Mouse (Mus musculus): ENCODE data around the gene Psmc3. TPM values are rescaled to one million over a fixed set of nuclear protein-coding genes. Genes with fewer than 3 reads are reported as not detected.

Gene Psmc3
- polyA plus RNA-seq, 1 experiment from 2014 or later: 246 TPM

GRCm38 (mm10) chr2:91059376-91059775, 5.6 kb downstream of the Psmc3 start:
- no peaks in the 10 kb centered on the region for H3K9me3 ChIP-seq
- H3K4me1 ChIP-seq (replicated peaks): peaks cover 13% of the 10 kb centered on the region
- no peak overlapping the region for H3K4me3 ChIP-seq
- no peak overlapping the region for H3K9ac ChIP-seq
- no peak overlapping the region for H3K4me2 ChIP-seq
- ATAC-seq (ENCODE audit: low read depth): no peak
- 89% methylated on average over 2 of the region's 2 CpGs for WGBS
- H3K27ac ChIP-seq (replicated peaks): no peak overlapping the region
- H3K27me3 ChIP-seq: no peaks in the 10 kb centered on the region
- peaks cover 92% of the 10 kb centered on the region for H3K36me3 ChIP-seq

- Histone ChIP-seq H3K4me1 (replicated peaks) (peaks cover under 1% of the 10 kb centered on the region; the same call in 1 of the 2 replicates), H3K27ac (replicated peaks) (no peak overlapping the region), H3K9ac (no peak overlapping the region), H3K4me3 (no peak overlapping the region), H3K27me3 (no peaks in the 10 kb centered on the region), H3K36me3 (peaks cover 98% of the 10 kb centered on the region), H3K9me3 (no peaks in the 10 kb centered on the region), H3K4me2 (no peak overlapping the region)
- peak; percentile 40; the same call in 1 of the 2 replicates for ATAC-seq (ENCODE audit: low read depth)
- 82% methylated on average over 10 of the region's 10 CpGs for WGBS
Observed at GRCm38 (mm10) chr2:91060544-91061355, 6.9 kb downstream of the Psmc3 start.

- Histone ChIP-seq H3K4me3 (no peak overlapping the region), H3K27me3 (no peaks in the 10 kb centered on the region), H3K9ac (no peak overlapping the region), H3K4me1 (replicated peaks) (no peaks in the 10 kb centered on the region), H3K27ac (replicated peaks) (no peak overlapping the region), H3K4me2 (no peak overlapping the region), H3K9me3 (no peaks in the 10 kb centered on the region), H3K36me3 (peaks cover 91% of the 10 kb centered on the region)
- WGBS: 86% methylated on average over 6 of the region's 6 CpGs
- ATAC-seq (ENCODE audit: low read depth): no peak
Observed at GRCm38 (mm10) chr2:91061849-91062481, 8.2 kb downstream of the Psmc3 start.

GRCm38 (mm10) chr2:91062779-91063606, 9.2 kb downstream of the Psmc3 start:
- ATAC-seq (ENCODE audit: low read depth): no peak

GRCm38 (mm10) chr2:91064211-91064610, 10.4 kb downstream of the Psmc3 start:
- Histone ChIP-seq H3K9me3 (no peaks in the 10 kb centered on the region), H3K27me3 (no peaks in the 10 kb centered on the region), H3K4me1 (replicated peaks) (peaks cover 12% of the 10 kb centered on the region), H3K4me2 (no peak overlapping the region), H3K9ac (no peak overlapping the region), H3K36me3 (peaks cover 76% of the 10 kb centered on the region), H3K4me3 (no peak overlapping the region), H3K27ac (replicated peaks) (no peak overlapping the region)
- 89% methylated on average over 6 of the region's 6 CpGs for WGBS
- ATAC-seq (ENCODE audit: low read depth): no peak

More at GRCm38 (mm10) chr2:91062779-91063606, 9.2 kb downstream of the Psmc3 start:
- Histone ChIP-seq H3K27ac (replicated peaks) (no peak overlapping the region), H3K4me2 (no peak overlapping the region), H3K9ac (no peak overlapping the region), H3K36me3 (peaks cover 86% of the 10 kb centered on the region), H3K9me3 (no peaks in the 10 kb centered on the region), H3K4me1 (replicated peaks) (no peaks in the 10 kb centered on the region; the same call in 1 of the 2 replicates), H3K4me3 (no peak overlapping the region), H3K27me3 (no peaks in the 10 kb centered on the region)
- WGBS: 92% methylated on average over 16 of the region's 16 CpGs

- Histone ChIP-seq H3K4me2 (no peak overlapping the region), H3K36me3 (peaks cover 63% of the 10 kb centered on the region), H3K9ac (peak overlapping the region; percentile 9; the same call in 1 of the 2 replicates), H3K4me3 (no peak overlapping the region), H3K9me3 (no peaks in the 10 kb centered on the region), H3K27me3 (no peaks in the 10 kb centered on the region), H3K27ac (replicated peaks) (no peak overlapping the region), H3K4me1 (replicated peaks) (peaks cover 18% of the 10 kb centered on the region)
- no peak for ATAC-seq (ENCODE audit: low read depth)
- 56% methylated on average over 3 of the region's 3 CpGs for WGBS
Observed at GRCm38 (mm10) chr2:91065544-91065943, 11.7 kb downstream of the Psmc3 start.

- ATAC-seq (ENCODE audit: low read depth): no peak
- WGBS: 90% methylated on average over 3 of the region's 3 CpGs
- H3K36me3 ChIP-seq: peaks cover 54% of the 10 kb centered on the region
Observed at GRCm38 (mm10) chr2:91066455-91066854, 12.6 kb downstream of the Psmc3 start.

GRCm38 (mm10) chr2:91068162-91068871, 14.5 kb downstream of the Psmc3 start:
- Histone ChIP-seq H3K9me3 (no peaks in the 10 kb centered on the region), H3K4me2 (peak overlapping the region; percentile 83), H3K27ac (replicated peaks) (no peak overlapping the region), H3K36me3 (peaks cover 35% of the 10 kb centered on the region), H3K4me3 (peak overlapping the region; percentile 75), H3K9ac (peak overlapping the region; percentile 83), H3K27me3 (no peaks in the 10 kb centered on the region), H3K4me1 (replicated peaks) (peaks cover 28% of the 10 kb centered on the region)
- 57% methylated on average over 13 of the region's 13 CpGs for WGBS
- no peak for ATAC-seq (ENCODE audit: low read depth)

More at GRCm38 (mm10) chr2:91066455-91066854, 12.6 kb downstream of the Psmc3 start:
- Histone ChIP-seq H3K27me3 (no peaks in the 10 kb centered on the region), H3K9ac (no peak overlapping the region), H3K27ac (replicated peaks) (no peak overlapping the region), H3K9me3 (no peaks in the 10 kb centered on the region), H3K4me2 (no peak overlapping the region), H3K4me1 (replicated peaks) (peaks cover 26% of the 10 kb centered on the region), H3K4me3 (no peak overlapping the region)

- Histone ChIP-seq H3K9me3 (no peaks in the 10 kb centered on the region), H3K27ac (replicated peaks) (no peak overlapping the region), H3K4me2 (peak overlapping the region; percentile 83), H3K27me3 (no peaks in the 10 kb centered on the region), H3K9ac (peak overlapping the region; percentile 83), H3K4me3 (peak overlapping the region; percentile 75), H3K4me1 (replicated peaks) (peaks cover 28% of the 10 kb centered on the region), H3K36me3 (peaks cover 30% of the 10 kb centered on the region)
- 44% methylated on average over 6 of the region's 6 CpGs for WGBS
- no peak for ATAC-seq (ENCODE audit: low read depth)
Observed at GRCm38 (mm10) chr2:91068872-91069165, 15.0 kb downstream of the Psmc3 start.

- ATAC-seq (ENCODE audit: low read depth): peak; percentile 9
Observed at GRCm38 (mm10) chr2:91069306-91070000, 15.6 kb downstream of the Psmc3 start.

More at GRCm38 (mm10) chr2:91069306-91070000, 15.6 kb downstream of the Psmc3 start:
- Histone ChIP-seq H3K9ac (peak overlapping the region; percentile 83), H3K27ac (replicated peaks) (peak overlapping the region; percentile 62), H3K36me3 (peaks cover 24% of the 10 kb centered on the region), H3K4me2 (peak overlapping the region; percentile 83), H3K4me3 (peak overlapping the region; percentile 75), H3K4me1 (replicated peaks) (peaks cover 28% of the 10 kb centered on the region), H3K27me3 (no peaks in the 10 kb centered on the region), H3K9me3 (no peaks in the 10 kb centered on the region)
- WGBS: 9% methylated on average over 14 of the region's 14 CpGs

All from neural tube, embryonic 13.5 days (tissue).